11 mouse cellular contexts compared by ENCODE assay signal in genomic region chr4:123617727-123618389, GRCm38 (mm10).
DNase-seq lines count a peak whose midpoint lies in the region; ATAC-seq and TF ChIP-seq lines count a peak whose summit lies in the region.
"Had no signal": no experiment of that assay in that cellular context is flagged by ENCODE, and none has a peak within 500 bp of the region (broad histone marks: within the 10 kb centered on the region; RNA-seq: fewer than 3 reads in every experiment).

No protein-coding gene starts in this region.

- no peak overlapping the region for H3K9ac ChIP-seq in forebrain, postnatal 0 days
- H3K9ac ChIP-seq in neural tube, embryonic 11.5 days (ENCODE audit: low read length) = no peak overlapping the region
- H3K9ac ChIP-seq: intestine, embryonic 15.5 days; liver, embryonic 14.5 days had no signal

- peaks cover 36% of the 10 kb centered on the region for H3K4me1 ChIP-seq in forebrain, embryonic 10.5 days
- H3K4me1 ChIP-seq in forebrain, postnatal 0 days (ENCODE audit: insufficient read depth) = no peaks in the 10 kb centered on the region
- peaks cover 34% of the 10 kb centered on the region for H3K4me1 ChIP-seq in kidney, adult 2 months (ENCODE audit: control insufficient read depth, insufficient read depth, low read length)
- H3K4me1 ChIP-seq in neural tube, embryonic 11.5 days (ENCODE audit: control insufficient read depth, insufficient read depth, low read length) = no peaks in the 10 kb centered on the region

- no peaks in the 10 kb centered on the region for H3K27me3 ChIP-seq in forebrain, embryonic 10.5 days (ENCODE audit: poor library complexity, severe bottlenecking)
- no peaks in the 10 kb centered on the region for H3K27me3 ChIP-seq in forebrain, postnatal 0 days (ENCODE audit: insufficient read depth, low read length)
- no peaks in the 10 kb centered on the region for H3K27me3 ChIP-seq in kidney, adult 2 months (replicated peaks; ENCODE audit: control insufficient read depth, insufficient read depth, low read length)
- H3K27me3 ChIP-seq in neural tube, embryonic 11.5 days (ENCODE audit: control insufficient read depth, insufficient read depth, low read length) = no peaks in the 10 kb centered on the region
- H3K27me3 ChIP-seq: intestine, embryonic 15.5 days had no signal

- TF ChIP-seq POLR2A in kidney, adult 2 months (IDR thresholded peaks at IDR 0.05; ENCODE audit: low read depth, low read length) = no peak

- H3K9me3 ChIP-seq in forebrain, embryonic 10.5 days = peaks cover 8% of the 10 kb centered on the region; the same call in 1 of the 2 replicates
- H3K9me3 ChIP-seq in forebrain, postnatal 0 days (ENCODE audit: low read length) = no peaks in the 10 kb centered on the region
- H3K9me3 ChIP-seq in neural tube, embryonic 11.5 days (ENCODE audit: control insufficient read depth, low read length) = no peaks in the 10 kb centered on the region
- H3K9me3 ChIP-seq: intestine, embryonic 15.5 days had no signal

- no peak overlapping the region for H3K4me2 ChIP-seq in forebrain, postnatal 0 days (ENCODE audit: low read depth)
- no peak overlapping the region for H3K4me2 ChIP-seq in neural tube, embryonic 11.5 days (ENCODE audit: low read depth)
- H3K4me2 ChIP-seq: intestine, embryonic 15.5 days had no signal

- no peak for ATAC-seq in forebrain, postnatal 0 days
- no peak for ATAC-seq in neural tube, embryonic 11.5 days (ENCODE audit: insufficient read depth, low FRiP score, low TSS enrichment)
- no peak for ATAC-seq in inflammation-experienced regulatory T-cells, adult 6 months
- ATAC-seq: intestine, embryonic 15.5 days had no signal

- 65% methylated on average over 5 of the region's 5 CpGs for WGBS in forebrain, embryonic 10.5 days
- 62% methylated on average over 5 of the region's 5 CpGs for WGBS in forebrain, postnatal 0 days
- WGBS in kidney, adult 2 months = 46% methylated on average over 5 of the region's 5 CpGs
- 77% methylated on average over 5 of the region's 5 CpGs for WGBS in neural tube, embryonic 11.5 days

- peaks cover 16% of the 10 kb centered on the region for H3K36me3 ChIP-seq in forebrain, embryonic 10.5 days (replicated peaks)
- no peaks in the 10 kb centered on the region for H3K36me3 ChIP-seq in forebrain, postnatal 0 days (ENCODE audit: insufficient read depth)
- no peaks in the 10 kb centered on the region for H3K36me3 ChIP-seq in kidney, adult 2 months (ENCODE audit: control insufficient read depth, insufficient read depth, low read length)
- no peaks in the 10 kb centered on the region for H3K36me3 ChIP-seq in neural tube, embryonic 11.5 days (ENCODE audit: control insufficient read depth, insufficient read depth, low read length)
- H3K36me3 ChIP-seq: intestine, embryonic 15.5 days had no signal

- no peak overlapping the region for H3K4me3 ChIP-seq in forebrain, embryonic 10.5 days
- H3K4me3 ChIP-seq in forebrain, postnatal 0 days (ENCODE audit: low read depth, low read length) = no peak overlapping the region
- no peak overlapping the region for H3K4me3 ChIP-seq in kidney, adult 2 months (ENCODE audit: insufficient read depth, low read depth, low read length)
- no peak overlapping the region for H3K4me3 ChIP-seq in neural tube, embryonic 11.5 days (ENCODE audit: low read depth, low read length)
- H3K4me3 ChIP-seq: intestine, embryonic 15.5 days had no signal

- TF ChIP-seq CTCF in forebrain, postnatal 0 days (IDR thresholded peaks at IDR 0.05; ENCODE audit: low read depth) = no peak
- no peak for TF ChIP-seq CTCF in kidney, adult 2 months (conservative IDR thresholded peaks at IDR 0.05; ENCODE audit: insufficient read depth, insufficient read length, low read depth, low read length)

- no peak for DNase-seq in forebrain, embryonic 10.5 days (ENCODE audit: extremely low spot score, low spot score)
- no peak for DNase-seq in forebrain, postnatal 0 days
- peak; percentile 43 for DNase-seq in kidney, adult 2 months
- DNase-seq in kidney, postnatal 14 days = no peak
- DNase-seq in neural tube, embryonic 11.5 days (ENCODE audit: low spot score) = no peak
- no peak for DNase-seq in neural tube, embryonic 10.5 days (ENCODE audit: extremely low spot score, low spot score)
- no peak for DNase-seq in cerebellum, adult 9-10 months
- DNase-seq: thymus, postnatal 25 days had no signal

- peak overlapping the region; percentile 30; the same call in 1 of the 2 replicates for H3K27ac ChIP-seq in forebrain, embryonic 10.5 days
- no peak overlapping the region for H3K27ac ChIP-seq in forebrain, postnatal 0 days (ENCODE audit: low read depth, low read length)
- 0 out of 2 replicates have a peak overlapping the region, but pooled peaks have one; percentile 4 for H3K27ac ChIP-seq in kidney, adult 2 months (ENCODE audit: insufficient read depth, low read depth, low read length)
- 0 out of 2 replicates have a peak overlapping the region, but pooled peaks have one; percentile 53 for H3K27ac ChIP-seq in neural tube, embryonic 11.5 days (ENCODE audit: low read depth, low read length)
- H3K27ac ChIP-seq: intestine, embryonic 15.5 days; liver, embryonic 14.5 days had no signal
